Mouse (Mus musculus) intestine, embryonic 16.5 days (tissue): ENCODE measurements around the gene Hist1h3a. TPM values are rescaled to one million over a fixed set of nuclear protein-coding genes. Genes with fewer than 3 reads are reported as not detected.
"Not testable (repeated sequence)": the region's sequence is repeated elsewhere in the genome, so short reads cannot be mapped to it uniquely, and the experiment has no call there.

Experiments used
- ATAC-seq: fragments of 200-750 bp; cut with Nextera tagmentation; 2 replicates; pipeline ENCODE4 v1.8.0; 2017; ENCODE audit warnings: moderate TSS enrichment, moderate library complexity
- H3K27ac ChIP-seq: fragments of 300-500 bp; sonication (generic); 2 replicates; pipeline ENCODE4 v1.5.1; 2014; ENCODE audit warnings: mild to moderate bottlenecking, low read length
- H3K27me3 ChIP-seq: fragments of 300-500 bp; sonication (generic); replicated peaks from 2 replicates; pipeline ENCODE4 v1.6.1; 2014; ENCODE audit warnings: low read length, control low read depth, mixed read lengths; ENCODE audit not compliant: control insufficient read depth, insufficient read depth
- H3K36me3 ChIP-seq: fragments of 300-500 bp; sonication (generic); 2 replicates; pipeline ENCODE4 v1.6.1; 2014; ENCODE audit warnings: low read length, control low read depth; ENCODE audit not compliant: control insufficient read depth, insufficient read depth
- H3K4me1 ChIP-seq: fragments of 300-500 bp; sonication (generic); 2 replicates; pipeline ENCODE4 v1.6.1; 2014; ENCODE audit warnings: low read length, control low read depth, mixed read lengths; ENCODE audit not compliant: control insufficient read depth, insufficient read depth
- H3K4me2 ChIP-seq: fragments of 300-500 bp; sonication (generic); 2 replicates; pipeline ENCODE4 v1.6.1; 2014; ENCODE audit warnings: low read depth, low read length, control low read depth
- H3K4me3 ChIP-seq: fragments of 300-500 bp; sonication (generic); 2 replicates; pipeline ENCODE4 v1.5.1; 2014; ENCODE audit warnings: mild to moderate bottlenecking, low read length
- H3K9ac ChIP-seq: fragments of 300-500 bp; sonication (generic); 2 replicates; pipeline ENCODE4 v1.6.1; 2014; ENCODE audit warnings: low read depth, low read length
- H3K9me3 ChIP-seq: fragments of 300-500 bp; sonication (generic); 2 replicates; pipeline ENCODE4 v1.6.1; 2016; ENCODE audit warnings: low read length, control low read depth; ENCODE audit not compliant: control insufficient read depth
- WGBS: fragments of 180-500 bp; shearing (Covaris S2); extraction: QIAGEN DNeasy Blood & Tissue Kit; methylation state at CpG from one replicate; pipeline ENCODE4 v1.1.7; 2014; 5-methylcytosine and 5-hydroxymethylcytosine counted together
- polyA plus RNA-seq: library from polyadenylated mRNA; unstranded; fragments of >200 nt; fragmentation: Nextera tagmentation; extraction: Ambion mirVana; gene quantifications from 2 replicates; pipeline ENCODE4 v1.2.1, GENCODE M21; 2015

The Hist1h3a gene
- polyA plus RNA-seq, 1 experiment from 2014 or later, result 4.2 TPM

DNA sequence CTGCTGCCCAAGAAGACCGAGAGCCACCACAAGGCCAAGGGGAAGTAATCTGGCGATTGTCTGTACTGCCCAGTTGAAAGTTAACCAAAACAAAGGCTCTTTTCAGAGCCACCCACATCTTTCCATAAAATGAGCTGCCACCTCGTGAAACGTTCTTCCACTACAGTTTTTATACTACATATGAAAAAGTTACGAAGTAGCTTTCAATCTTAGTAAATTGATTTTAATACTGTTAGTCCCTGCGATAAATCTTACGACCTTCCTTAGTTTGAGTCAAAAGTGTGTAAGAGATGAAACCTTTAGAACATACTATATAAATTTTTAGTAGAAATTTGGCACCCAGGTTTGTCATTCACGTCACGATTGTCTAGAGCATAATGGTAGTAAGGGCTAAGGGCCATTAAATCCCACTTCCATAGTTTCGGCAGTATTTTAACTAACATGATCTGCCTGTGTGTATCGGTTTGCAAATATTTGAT is 10.7 kb downstream of the Hist1h3a start:
- Histone ChIP-seq H3K9me3 (no peaks in the 10 kb centered on the region), H3K4me1 (peaks cover 7% of the 10 kb centered on the region; the same call in 1 of the 2 replicates), H3K4me3 (peak overlapping the region; percentile 48), H3K27me3 (no peaks in the 10 kb centered on the region), H3K36me3 (no peaks in the 10 kb centered on the region), H3K4me2 (peak overlapping the region; percentile 55), H3K27ac (peak overlapping the region; percentile 95), H3K9ac (peak overlapping the region; percentile 66)
- WGBS, result 2% methylated on average over 11 of the region's 11 CpGs
- ATAC-seq, result peak; percentile 27

- H3K4me3 ChIP-seq, result peak within 1 kb of the TSS; percentile 48
- H3K27ac ChIP-seq, result peak within 1 kb of the TSS; percentile 95
- peak within 1 kb of the TSS; percentile 66 for H3K9ac ChIP-seq
- H3K36me3 ChIP-seq, H3K27me3 ChIP-seq, H3K9me3 ChIP-seq, H3K4me1 ChIP-seq: not testable (repeated sequence)
- H3K4me2 ChIP-seq, result peak within 1 kb of the TSS; percentile 55
- ATAC-seq, result peak; percentile 34
- under 1% methylated on average over 31 of the region's 47 CpGs for WGBS
These were observed 11.2 kb downstream of the Hist1h3a start, which contains the start of gene Hist1h2ab for GRCm38 (mm10) chr13:23750839-23751477. Hist1h2ab (plus strand) TSS chr13:23751126.

GRCm38 (mm10) chr13:23749563-23750121 is 12.5 kb downstream of the Hist1h3a start:
- H3K9ac ChIP-seq, result no peak overlapping the region
- peaks cover 7% of the 10 kb centered on the region; the same call in 1 of the 2 replicates for H3K4me1 ChIP-seq
- H3K27me3 ChIP-seq, result no peaks in the 10 kb centered on the region
- H3K4me2 ChIP-seq, result no peak overlapping the region
- H3K27ac ChIP-seq, result no peak overlapping the region
- H3K9me3 ChIP-seq, result no peaks in the 10 kb centered on the region
- WGBS, result 94% methylated on average over 5 of the region's 5 CpGs
- ATAC-seq, result no peak
- H3K4me3 ChIP-seq, result no peak overlapping the region
- H3K36me3 ChIP-seq, result no peaks in the 10 kb centered on the region

DNA sequence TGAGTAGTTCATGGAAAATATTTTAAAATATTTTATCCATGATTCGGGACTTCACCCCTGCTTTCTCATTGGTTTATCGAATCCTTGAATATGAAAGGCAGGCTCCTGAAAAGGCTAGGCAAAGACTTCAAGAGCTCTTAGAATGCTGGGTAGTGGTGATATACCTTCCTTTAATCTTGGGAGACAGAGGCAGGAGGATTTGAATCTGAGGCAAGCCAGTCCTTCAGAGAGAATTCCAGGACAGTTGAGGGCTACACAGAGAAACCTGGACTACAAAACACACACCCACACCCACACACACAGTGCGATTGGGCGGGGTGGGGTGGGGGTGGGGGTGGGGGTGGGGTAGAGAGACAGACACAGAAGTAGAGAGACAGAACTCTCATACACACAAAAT is 14.3 kb downstream of the Hist1h3a start:
- peak overlapping the region; percentile 100 for H3K27ac ChIP-seq
- ATAC-seq, result no peak
- no peaks in the 10 kb centered on the region for H3K27me3 ChIP-seq
- WGBS, result 4% methylated on average over 4 of the region's 4 CpGs
- H3K9me3 ChIP-seq, result no peaks in the 10 kb centered on the region
- H3K4me3 ChIP-seq, result no peak overlapping the region
- H3K9ac ChIP-seq, result peak overlapping the region; percentile 36; the same call in 1 of the 2 replicates
- peak overlapping the region; percentile 26; the same call in 1 of the 2 replicates for H3K4me2 ChIP-seq
- peaks cover 7% of the 10 kb centered on the region for H3K4me1 ChIP-seq
- H3K36me3 ChIP-seq, result no peaks in the 10 kb centered on the region

DNA sequence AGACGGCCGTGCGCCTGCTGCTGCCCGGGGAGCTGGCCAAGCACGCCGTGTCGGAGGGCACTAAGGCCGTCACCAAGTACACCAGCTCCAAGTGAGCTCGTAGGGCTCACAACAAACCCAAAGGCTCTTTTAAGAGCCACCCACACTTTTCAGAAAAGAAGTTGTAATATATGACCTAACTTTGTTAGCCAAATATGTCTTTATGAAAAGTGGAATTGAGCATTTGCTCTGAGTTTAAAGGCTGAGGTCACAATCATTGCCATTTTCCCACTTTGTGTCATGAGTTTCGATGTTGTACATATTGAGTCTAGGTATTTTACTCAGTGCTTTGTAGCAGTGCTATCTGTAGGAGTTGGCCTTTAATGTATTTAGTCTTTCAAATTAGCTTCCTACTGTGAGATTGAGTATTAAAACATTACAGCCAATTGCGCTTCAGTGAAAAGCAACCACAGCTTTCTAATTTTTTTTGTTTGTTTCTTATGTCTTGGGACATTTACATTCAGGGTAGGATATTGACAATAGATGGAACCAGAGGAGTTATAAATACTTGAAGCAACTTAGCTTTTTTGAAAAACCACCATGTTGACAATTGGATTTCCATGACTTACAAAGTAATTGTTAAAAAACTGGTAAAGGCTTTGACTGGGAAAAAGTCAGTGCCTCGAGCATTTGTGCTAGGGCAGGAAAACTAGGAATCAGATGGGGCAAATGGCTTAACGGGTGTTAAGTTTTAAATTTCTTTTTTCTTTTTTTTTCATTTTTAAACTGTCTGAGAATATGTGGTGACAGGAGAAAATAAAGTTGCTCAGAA is 14.9 kb downstream of the Hist1h3a start:
- H3K27ac ChIP-seq, result peak overlapping the region; percentile 100
- no peaks in the 10 kb centered on the region for H3K36me3 ChIP-seq
- H3K4me3 ChIP-seq, result peak overlapping the region; percentile 37
- whole genome bisulfite sequencing, result 6% methylated on average over 9 of the region's 13 CpGs
- H3K9me3 ChIP-seq, result no peaks in the 10 kb centered on the region
- peaks cover 7% of the 10 kb centered on the region for H3K4me1 ChIP-seq
- peak overlapping the region; percentile 63 for H3K9ac ChIP-seq
- peak overlapping the region; percentile 54 for H3K4me2 ChIP-seq
- peak; percentile 16; the same call in 1 of the 2 replicates for ATAC-seq
- H3K27me3 ChIP-seq, result no peaks in the 10 kb centered on the region

- peak within 1 kb of the TSS; percentile 100 for H3K27ac ChIP-seq
- not testable (repeated sequence) for H3K9me3 ChIP-seq, H3K4me1 ChIP-seq, H3K27me3 ChIP-seq, H3K36me3 ChIP-seq
- peak within 1 kb of the TSS; percentile 48 for H3K4me3 ChIP-seq
- H3K4me2 ChIP-seq, result peak within 1 kb of the TSS; percentile 58
- ATAC-seq, result peak; percentile 90
- WGBS, result 0% methylated on average over 36 of the region's 58 CpGs
- H3K9ac ChIP-seq, result peak within 1 kb of the TSS; percentile 75
These were observed 15.7 kb downstream of the Hist1h3a start, which contains the start of gene Hist1h2bb for GRCm38 (mm10) chr13:23746201-23747080. Hist1h2bb (plus strand) TSS chr13:23746734.

GRCm38 (mm10) chr13:23745381-23746161 is 16.6 kb downstream of the Hist1h3a start, which contains the start of gene Hist1h3c:
Hist1h3c (minus strand) TSS chr13:23745602.
- Histone ChIP-seq H3K27me3 (no peaks in the 10 kb centered on the region), H3K9me3 (no peaks in the 10 kb centered on the region), H3K36me3 (no peaks in the 10 kb centered on the region), H3K4me1 (peaks cover 9% of the 10 kb centered on the region), H3K27ac (peak within 1 kb of the TSS; percentile 100), H3K4me2 (peak within 1 kb of the TSS; percentile 58), H3K9ac (peak within 1 kb of the TSS; percentile 75), H3K4me3 (peak within 1 kb of the TSS; percentile 48)
- peak; percentile 65 for ATAC-seq
- under 1% methylated on average over 23 of the region's 28 CpGs for WGBS
